Mouse (Mus musculus) ES-E14 (cell line): ENCODE results near the gene Htra2. TPM values are rescaled to one million over a fixed set of nuclear protein-coding genes. Genes with fewer than 3 reads are reported as not detected.

Experiments used
- DNase-seq: peaks from one replicate; pipeline ENCODE4 v3.0.0-alpha.2; 2013; ENCODE audit warnings: low read depth, low spot score
- H3K27ac ChIP-seq: 2 replicates; pipeline ENCODE4 v1.5.1; 2012; ENCODE audit warnings: low read depth, mild to moderate bottlenecking, low read length, moderate library complexity, mixed read lengths; ENCODE audit not compliant: poor library complexity, insufficient read depth, severe bottlenecking
- H3K36me3 ChIP-seq: 2 replicates; pipeline ENCODE4 v1.6.1; 2012; ENCODE audit warnings: mild to moderate bottlenecking, low read length, moderate library complexity, mixed read lengths; ENCODE audit not compliant: control insufficient read depth, poor library complexity, insufficient read depth, severe bottlenecking
- H3K4me1 ChIP-seq, 2 experiments: fragments of 150-350 bp in 1 of 2; sonication (generic) in 1 of 2; 2 replicates each; pipeline ENCODE4 v1.6.1; 2012; ENCODE audit warnings: low read length in 2 of 2, mild to moderate bottlenecking in 1 of 2, mixed read lengths in 1 of 2; ENCODE audit not compliant: control insufficient read depth in 2 of 2, insufficient read depth in 2 of 2, poor library complexity in 1 of 2
- H3K4me3 ChIP-seq, 2 experiments: fragments of 150-350 bp in 1 of 2; sonication (generic) in 1 of 2; 2 replicates each; pipeline ENCODE4 v1.5.1; 2012; ENCODE audit warnings: low read length in 2 of 2, low read depth in 1 of 2, mild to moderate bottlenecking in 1 of 2, mixed read lengths in 1 of 2; ENCODE audit not compliant: insufficient read depth in 1 of 2, poor library complexity in 1 of 2, severe bottlenecking in 1 of 2
- H3K9ac ChIP-seq: 2 replicates; pipeline ENCODE4 v1.6.1; 2012; ENCODE audit warnings: low read depth, mild to moderate bottlenecking, low read length, mixed read lengths; ENCODE audit not compliant: poor library complexity, insufficient read depth, severe bottlenecking
- H3K9me3 ChIP-seq: fragments of 150-350 bp; sonication (generic); 2 replicates; pipeline ENCODE4 v1.6.1; 2012; ENCODE audit warnings: low read depth, mild to moderate bottlenecking, low read length; ENCODE audit not compliant: control insufficient read depth, insufficient read depth
- CHD2 ChIP-seq: IDR thresholded peaks from 2 replicates; pipeline ENCODE4 v1.6.1; 2014; ENCODE audit warnings: mild to moderate bottlenecking, low read depth, low read length, inconsistent platforms
- HCFC1 ChIP-seq: IDR thresholded peaks from 2 replicates; pipeline ENCODE4 v1.6.1; 2012; ENCODE audit warnings: low read length, inconsistent platforms, borderline replicate concordance; ENCODE audit not compliant: insufficient read depth
- MAFK ChIP-seq: IDR thresholded peaks from 2 replicates; pipeline ENCODE4 v1.6.1; 2014; ENCODE audit warnings: mild to moderate bottlenecking, low read depth, low read length, inconsistent platforms; ENCODE audit not compliant: insufficient read depth
- ZC3H11A ChIP-seq: IDR thresholded peaks from 2 replicates; pipeline ENCODE4 v1.6.1; 2012; ENCODE audit warnings: low read depth, mild to moderate bottlenecking, inconsistent platforms, low read length, borderline replicate concordance
- ZNF384 ChIP-seq: IDR thresholded peaks from 2 replicates; pipeline ENCODE4 v1.6.1; 2012; ENCODE audit warnings: low read depth, low read length, inconsistent platforms
- in situ Hi-C, 2 experiments: fragments of 600-800 bp; cut with MboI; formaldehyde crosslinking; loops; one replicate each; pipeline ENCODE4 v1.15.1; 2025; ENCODE audit warnings: low sequenced_read_pairs in 2 of 2, inconsistent platforms in 1 of 2; ENCODE audit not compliant: unreplicated experiment in 2 of 2
- total RNA-seq: library from RNA; depleted of rRNA; stranded (reverse); fragments of 300-350 nt; gene quantifications from 2 replicates; pipeline ENCODE4 v1.2.3, GENCODE M21; 2012; rRNA removed

The Htra2 gene
- 66.8 and 80.3 TPM in 2 replicates for total RNA-seq

- Histone ChIP-seq H3K4me3 (peak within 1 kb of the TSS; percentile 89 to 97), H3K9ac (peak within 1 kb of the TSS; percentile 95), H3K9me3 (no peaks in the 10 kb centered on the region), H3K27ac (peak within 1 kb of the TSS; percentile 70; the same call in 1 of the 2 replicates), H3K4me1 (peaks cover 0 to 9% of the 10 kb centered on the region in 2 experiments; a peak in 1 of 4 replicates), H3K36me3 (peaks cover 19% of the 10 kb centered on the region)
- in situ Hi-C loops: loop anchor here (25.0 kb wide), 2 partner anchors 657 to 1532 kb away; partner anchors contain the start of genes Cyp26b1 (in 1 of the 2) and Vax2 (in 1 of the 2)
- DNase-seq: no peak
- TF ChIP-seq ZC3H11A: no peak
- TF ChIP-seq CHD2: no peak
- TF ChIP-seq ZNF384: no peak
- TF ChIP-seq MAFK: no peak
- TF ChIP-seq HCFC1: no peak
Observed at GRCm38 (mm10) chr6:83054871-83055431, at the start of gene Htra2. Gene Htra2, minus strand, starts transcription at chr6:83055273.

- H3K4me1 ChIP-seq: 0 out of 4 replicates have a peak, but pooled peaks cover 0 to 3% of the 10 kb centered on the region in 2 experiments
- H3K27ac ChIP-seq: no peak overlapping the region
- no peak overlapping the region for H3K4me3 ChIP-seq
- no peak for TF ChIP-seq ZC3H11A
- TF ChIP-seq ZNF384: no peak
- TF ChIP-seq CHD2: no peak
- no peak for TF ChIP-seq MAFK
- no peak for TF ChIP-seq HCFC1
- H3K9me3 ChIP-seq: no peaks in the 10 kb centered on the region
- no peak overlapping the region for H3K9ac ChIP-seq
- in situ Hi-C loops: no loop called here
- DNase-seq: no peak
- no peaks in the 10 kb centered on the region for H3K36me3 ChIP-seq
Observed at GRCm38 (mm10) chr6:83104158-83104557, 49.1 kb upstream of the Htra2 start.

- Histone ChIP-seq H3K9ac (no peak overlapping the region), H3K36me3 (no peaks in the 10 kb centered on the region), H3K4me1 (0 out of 4 replicates have a peak, but pooled peaks cover 0 to 3% of the 10 kb centered on the region in 2 experiments), H3K9me3 (no peaks in the 10 kb centered on the region), H3K4me3 (no peak overlapping the region), H3K27ac (no peak overlapping the region)
- TF ChIP-seq ZC3H11A: no peak
- TF ChIP-seq ZNF384: no peak
- TF ChIP-seq HCFC1: no peak
- TF ChIP-seq CHD2: no peak
- no peak for TF ChIP-seq MAFK
- DNase-seq: no peak
- in situ Hi-C loops: no loop called here
Observed at GRCm38 (mm10) chr6:83103130-83103650, 48.1 kb upstream of the Htra2 start.

GRCm38 (mm10) chr6:83101688-83102556 is 46.8 kb upstream of the Htra2 start:
- Histone ChIP-seq H3K9me3 (no peaks in the 10 kb centered on the region), H3K4me3 (peak overlapping the region; percentile 79 to 83), H3K9ac (peak overlapping the region; percentile 76), H3K27ac (no peak overlapping the region), H3K4me1 (no peaks in the 10 kb centered on the region), H3K36me3 (no peaks in the 10 kb centered on the region)
- in situ Hi-C loops: no loop called here
- no peak for DNase-seq
- TF ChIP-seq ZC3H11A: no peak
- no peak for TF ChIP-seq MAFK
- TF ChIP-seq HCFC1: no peak
- no peak for TF ChIP-seq CHD2
- no peak for TF ChIP-seq ZNF384
